Mouse (Mus musculus) left cerebral cortex, postnatal 36 days (tissue): ENCODE data around the gene Arfgef3. TPM values are rescaled to one million over a fixed set of nuclear protein-coding genes. Genes with fewer than 3 reads are reported as not detected.
"Not testable (repeated sequence)": the region's sequence is repeated elsewhere in the genome, so short reads cannot be mapped to it uniquely, and the experiment has no call there.

Source experiments
- DNase-seq, 2 experiments: peaks; one replicate each; pipeline ENCODE4 v3.0.0; 2021 to 2022; ENCODE audit warnings: low spot score in 2 of 2, mixed read lengths in 1 of 2
- intact Hi-C: fragments of 180-260 bp; cut with DNase I; formaldehyde crosslinking; loops from one replicate; pipeline ENCODE4 v1.15.1; 2025
- total RNA-seq, 2 experiments: library from RNA; stranded (reverse); gene quantifications; 2 replicates each; pipeline ENCODE4 v1.2.3; 2021

The Arfgef3 gene
- total RNA-seq, 2 experiments from 2014 or later, result 105 to 109 TPM

- no peak for DNase-seq
- intact Hi-C loops, result no loop called here
These were observed 131.0 kb downstream of the Arfgef3 start for GRCm38 (mm10) chr10:18612796-18613195.

GRCm38 (mm10) chr10:18604827-18605535 lies 138.8 kb downstream of the Arfgef3 start:
- intact Hi-C loops, result loop anchor here (10.0 kb wide), 1 partner anchor 150 kb away; no protein-coding TSS in a partner anchor
- not testable (repeated sequence) for DNase-seq

GRCm38 (mm10) chr10:18602030-18602429 lies 141.7 kb downstream of the Arfgef3 start:
- peak; percentile 66 to 75 for DNase-seq

GRCm38 (mm10) chr10:18597601-18598000 lies 146.1 kb downstream of the Arfgef3 start:
- intact Hi-C loops, result no loop called here
- DNase-seq, result no peak

More at GRCm38 (mm10) chr10:18602030-18602429, 141.7 kb downstream of the Arfgef3 start:
- intact Hi-C loops, result loop anchor here (10.0 kb wide), 1 partner anchor 147 kb away; no protein-coding TSS in a partner anchor

- intact Hi-C loops, result no loop called here
- no peak for DNase-seq
These were observed 154.3 kb downstream of the Arfgef3 start for GRCm38 (mm10) chr10:18589455-18589854.

GRCm38 (mm10) chr10:18584188-18584587 lies 159.6 kb downstream of the Arfgef3 start:
- intact Hi-C loops, result no loop called here
- DNase-seq, result no peak

- intact Hi-C loops, result no loop called here
- no peak for DNase-seq
These were observed 171.2 kb downstream of the Arfgef3 start for GRCm38 (mm10) chr10:18572581-18572980.

- intact Hi-C loops, result loop anchor here (2.0 to 10.0 kb wide), 2 partner anchors 278 to 342 kb away; no protein-coding TSS in a partner anchor
- peak; percentile 38 to 61 for DNase-seq
These were observed 180.8 kb downstream of the Arfgef3 start for GRCm38 (mm10) chr10:18562940-18563339.

- DNase-seq, result no peak
- intact Hi-C loops, result loop anchor here (10.0 kb wide), 1 partner anchor 343 kb away; no protein-coding TSS in a partner anchor
These were observed 182.3 kb downstream of the Arfgef3 start for GRCm38 (mm10) chr10:18561445-18561844.

- intact Hi-C loops, DNase-seq: not testable (repeated sequence)
These were observed 184.7 kb downstream of the Arfgef3 start for GRCm38 (mm10) chr10:18559076-18559475.

GRCm38 (mm10) chr10:18549321-18550216 lies 194.2 kb downstream of the Arfgef3 start:
- intact Hi-C loops, result no loop called here
- DNase-seq, result peak; percentile 15 to 17

GRCm38 (mm10) chr10:18547381-18547780 lies 196.4 kb downstream of the Arfgef3 start:
- DNase-seq, result no peak
- intact Hi-C loops, result no loop called here

GRCm38 (mm10) chr10:18545813-18546235 lies 197.9 kb downstream of the Arfgef3 start, which contains the start of gene Hebp2:
Hebp2 (minus strand) TSS chr10:18546076.
- intact Hi-C loops, result no loop called here
- DNase-seq, result peak; percentile 65 to 67

GRCm38 (mm10) chr10:18545309-18545708 lies 198.4 kb downstream of the Arfgef3 start:
- intact Hi-C loops, result no loop called here
- DNase-seq, result no peak

GRCm38 (mm10) chr10:18536889-18537288 lies 206.9 kb downstream of the Arfgef3 start:
- intact Hi-C loops, result no loop called here
- no peak for DNase-seq

GRCm38 (mm10) chr10:18532293-18532692 lies 211.5 kb downstream of the Arfgef3 start:
- no peak for DNase-seq
- intact Hi-C loops, result no loop called here
